Mouse (Mus musculus) CD8-positive naive resting alpha-beta T cell, adult 2 months (primary cell): ENCODE data around the gene Fndc3b.

ENCODE experiments used
- DNase-seq, 2 experiments: peaks; one replicate each; pipeline ENCODE4 v3.0.0; 2022; ENCODE audit warnings: low read depth in 2 of 2, low spot score in 2 of 2

Fndc3b gene

GRCm38 (mm10) chr3:27561921-27562320 lies 149.2 kb downstream of the Fndc3b start:
- no peak for DNase-seq

DNA sequence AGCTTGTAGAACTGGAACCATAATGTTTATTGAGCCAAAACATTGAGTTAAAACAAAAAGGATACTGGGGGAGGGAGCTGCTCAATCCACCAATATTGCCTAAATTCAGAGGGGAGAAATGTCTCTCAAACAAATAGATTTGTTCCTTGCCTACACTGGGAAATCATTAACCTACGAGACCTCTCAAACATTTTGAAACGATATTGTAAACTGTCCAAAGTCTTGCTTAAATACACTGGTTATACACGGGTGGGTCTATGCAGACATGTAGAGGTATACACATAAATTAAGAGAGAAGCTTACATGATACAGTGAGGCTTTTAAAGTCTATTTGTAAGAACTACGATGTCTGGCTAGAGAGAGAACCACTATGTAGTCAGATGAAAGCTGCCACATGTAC lies 151.8 kb downstream of the Fndc3b start:
- DNase-seq, result no peak

GRCm38 (mm10) chr3:27557100-27558004 lies 153.8 kb downstream of the Fndc3b start:
- DNase-seq, result no peak

- no peak for DNase-seq
Observed at GRCm38 (mm10) chr3:27555401-27555940, 155.6 kb downstream of the Fndc3b start.

- DNase-seq, result no peak
Observed at GRCm38 (mm10) chr3:27554325-27554724, 156.8 kb downstream of the Fndc3b start.

DNA sequence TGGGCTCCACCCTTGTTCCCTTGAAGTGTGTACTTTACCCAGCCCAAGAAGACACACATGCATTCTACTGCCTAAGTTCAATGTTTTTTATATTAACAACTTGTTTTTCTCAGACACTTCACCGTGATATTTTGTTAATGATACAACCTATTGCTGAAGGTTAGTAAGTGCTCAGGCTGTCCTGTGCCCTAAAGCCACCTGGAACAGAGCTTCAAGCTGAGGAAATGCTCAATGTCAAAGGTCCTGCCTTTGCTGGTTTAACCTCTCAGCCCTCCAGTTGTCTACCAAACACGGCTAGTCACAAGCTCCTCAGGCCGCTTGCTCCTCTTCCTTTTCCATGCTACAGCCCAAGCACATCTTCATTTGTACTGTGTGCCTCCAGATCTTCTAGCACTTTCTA lies 157.3 kb downstream of the Fndc3b start:
- DNase-seq, result no peak

DNA sequence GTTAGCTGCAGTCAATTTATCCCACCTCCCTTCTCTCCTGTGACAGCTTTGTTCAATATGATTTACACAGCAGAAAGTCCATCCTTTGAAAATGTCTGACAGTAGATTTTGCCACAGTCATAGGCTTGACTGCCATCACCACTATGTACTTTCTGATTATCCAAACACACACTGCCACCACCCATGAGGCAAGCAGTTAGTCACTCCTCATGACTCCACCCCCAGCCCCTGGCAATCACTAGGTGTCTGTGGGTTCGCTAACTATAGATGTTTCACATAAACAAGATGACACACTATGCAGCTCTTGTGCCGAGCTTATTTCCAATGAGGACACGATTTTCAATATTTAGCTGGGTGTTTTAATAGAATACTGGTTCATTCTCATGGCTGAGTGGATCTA lies 160.1 kb downstream of the Fndc3b start:
- DNase-seq, result no peak

DNA sequence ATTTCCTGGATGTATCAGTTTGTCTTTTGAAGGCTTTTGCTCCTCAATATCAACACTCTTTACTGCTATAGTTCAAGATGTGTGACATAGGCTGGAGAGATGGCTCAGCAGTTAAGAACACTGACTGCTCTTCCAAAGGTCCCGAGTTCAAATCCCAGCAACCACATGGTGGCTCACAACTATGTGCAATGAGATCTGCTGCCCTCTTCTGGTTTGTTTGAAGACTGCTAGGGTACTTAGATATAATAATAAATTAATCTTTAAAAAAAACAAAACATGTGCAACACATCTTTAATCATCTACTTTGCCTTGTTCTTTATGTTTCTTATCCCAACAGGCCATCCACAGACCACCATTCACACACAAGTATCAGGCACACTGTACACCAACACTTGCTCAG lies 160.7 kb downstream of the Fndc3b start:
- DNase-seq, result no peak

- no peak for DNase-seq
Observed at GRCm38 (mm10) chr3:27545651-27546050, 165.5 kb downstream of the Fndc3b start.

DNA sequence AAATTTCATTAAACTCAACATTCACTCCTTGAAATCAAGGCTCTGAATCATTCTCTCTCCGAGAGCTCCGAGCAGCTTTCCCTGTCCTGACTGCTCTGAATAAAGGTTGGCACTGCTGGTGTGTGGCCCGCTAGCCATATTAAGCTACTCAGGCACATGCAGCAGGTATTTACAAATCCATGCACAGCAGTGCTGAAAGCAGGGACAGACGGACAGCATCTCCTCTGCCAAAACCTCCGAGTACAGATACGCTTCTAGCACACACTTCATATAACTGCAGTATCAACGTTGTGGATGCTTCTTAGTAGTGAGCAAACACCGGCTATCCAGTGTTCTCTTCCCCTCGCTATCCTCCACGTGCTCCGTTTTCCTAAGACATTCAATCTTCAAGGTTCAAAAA lies 167.0 kb downstream of the Fndc3b start:
- no peak for DNase-seq

GRCm38 (mm10) chr3:27541841-27542240 lies 169.3 kb downstream of the Fndc3b start:
- DNase-seq, result no peak

DNA sequence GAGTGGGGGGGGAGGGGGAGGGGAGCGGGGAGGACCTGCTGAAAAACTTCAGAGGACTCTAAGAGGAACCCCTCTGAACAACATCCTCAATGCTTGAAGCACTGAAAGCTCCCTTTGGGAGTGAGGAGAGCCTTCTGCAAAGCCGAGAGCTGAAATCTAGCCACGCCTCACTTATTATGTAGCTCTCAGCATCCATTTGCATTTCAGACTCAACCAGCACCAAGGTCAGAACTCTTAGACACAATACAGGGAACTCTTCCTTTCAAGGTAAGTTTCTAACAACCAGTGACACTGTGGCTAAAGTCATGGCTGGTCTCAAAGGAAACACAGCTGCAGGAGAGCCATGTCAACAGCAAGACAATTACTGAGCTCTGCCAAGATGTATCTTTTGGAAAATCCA lies 169.9 kb downstream of the Fndc3b start:
- DNase-seq, result no peak

DNA sequence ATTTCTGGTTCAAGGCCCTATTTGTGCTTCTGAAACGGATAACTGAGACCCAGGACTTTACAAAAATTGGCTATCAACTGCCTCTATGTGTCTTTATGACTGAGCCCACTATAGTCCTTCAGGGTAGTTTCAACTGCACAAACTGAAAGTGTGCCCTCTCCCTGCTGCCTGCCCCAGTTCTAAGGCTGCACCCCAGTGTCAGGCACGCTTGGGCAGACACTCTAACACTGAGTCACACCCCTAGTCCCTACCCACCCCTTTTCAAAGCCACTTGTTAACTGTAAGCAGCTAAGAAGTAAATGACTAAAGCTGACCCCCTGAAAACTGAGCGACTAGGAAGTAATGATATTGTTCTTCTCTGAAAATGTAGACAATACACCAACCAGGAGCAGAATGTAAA lies 176.9 kb downstream of the Fndc3b start:
- no peak for DNase-seq

DNA sequence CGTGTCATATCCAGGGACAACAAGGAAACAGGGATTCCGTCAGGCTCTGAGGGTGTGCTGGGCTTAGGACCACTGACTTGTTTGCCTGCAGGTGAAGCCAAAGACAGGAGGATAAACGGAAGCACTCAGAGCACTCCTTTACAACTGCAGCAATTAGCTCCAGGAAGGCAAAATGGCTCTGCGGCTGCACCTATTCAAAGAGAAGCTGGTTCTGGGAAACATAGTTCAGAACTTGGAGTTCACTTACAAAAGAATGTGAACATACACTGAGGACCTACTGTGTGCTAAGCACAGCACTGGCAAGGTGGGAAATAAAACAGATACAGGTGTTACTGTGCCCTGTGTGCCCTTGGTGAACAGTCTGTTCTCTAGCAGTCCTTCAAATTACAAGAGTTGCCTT lies 177.4 kb downstream of the Fndc3b start:
- no peak for DNase-seq

- no peak for DNase-seq
Observed at GRCm38 (mm10) chr3:27531993-27532392, 179.1 kb downstream of the Fndc3b start.

DNA sequence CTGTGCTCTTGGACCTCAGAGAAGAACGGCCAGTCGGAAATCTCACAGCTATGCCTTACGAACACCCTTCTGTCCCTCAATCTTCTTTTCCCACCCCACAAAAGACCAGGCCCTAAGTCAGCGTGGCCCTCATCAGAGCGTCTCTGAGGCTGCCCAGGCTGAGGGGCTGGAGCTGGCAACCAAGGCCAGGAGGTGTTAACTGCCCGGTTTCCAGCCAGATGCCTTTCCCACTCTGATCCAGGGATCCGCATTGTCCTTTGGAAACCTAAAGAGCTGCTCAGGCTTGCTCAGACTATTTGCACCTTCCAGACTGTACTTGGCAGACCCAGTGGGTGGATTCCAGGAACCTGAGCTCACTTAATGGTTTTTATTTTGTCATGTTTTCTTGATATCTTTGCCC lies 180.7 kb downstream of the Fndc3b start:
- DNase-seq, result no peak

DNA sequence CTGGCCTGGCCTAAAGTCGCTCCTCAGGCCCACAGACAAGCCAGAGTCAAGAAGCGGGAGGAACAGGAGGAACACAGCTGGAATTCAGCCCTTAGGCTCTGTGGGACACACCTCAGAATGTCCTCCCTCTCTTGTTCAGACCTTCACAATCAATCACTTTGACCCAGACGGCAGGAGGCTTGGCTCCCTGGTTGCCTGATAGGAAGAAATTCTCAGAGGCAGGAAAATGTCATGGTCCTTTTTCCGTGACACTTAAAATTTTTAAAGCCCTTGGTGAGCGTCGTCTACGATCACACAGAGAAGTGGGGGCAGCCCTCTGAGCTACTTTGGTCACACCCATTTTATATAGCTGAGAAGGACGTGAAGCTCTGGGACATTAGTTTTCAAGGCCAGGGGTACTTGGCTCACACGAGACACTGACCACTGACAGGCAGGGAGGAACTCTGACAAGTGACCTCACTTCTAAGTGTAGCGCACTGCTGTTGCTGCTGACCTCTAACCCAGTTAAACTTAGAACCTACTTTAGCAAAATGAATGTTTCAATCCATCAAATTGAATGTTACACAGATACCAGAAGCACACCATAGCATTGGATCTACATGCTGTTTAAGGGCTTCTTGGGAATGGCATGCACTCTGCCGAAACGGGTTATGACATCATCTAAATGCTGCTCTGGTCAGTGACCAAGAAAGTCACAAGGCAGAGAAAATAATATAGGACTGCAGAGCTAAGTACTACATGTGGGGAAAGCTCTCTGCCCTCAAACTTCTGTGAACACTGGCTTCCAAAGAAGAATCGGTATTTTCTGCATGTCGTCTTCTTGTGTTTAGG lies 181.7 kb downstream of the Fndc3b start:
- DNase-seq, result no peak

- no peak for DNase-seq
Observed at GRCm38 (mm10) chr3:27526991-27527390, 184.1 kb downstream of the Fndc3b start.

DNA sequence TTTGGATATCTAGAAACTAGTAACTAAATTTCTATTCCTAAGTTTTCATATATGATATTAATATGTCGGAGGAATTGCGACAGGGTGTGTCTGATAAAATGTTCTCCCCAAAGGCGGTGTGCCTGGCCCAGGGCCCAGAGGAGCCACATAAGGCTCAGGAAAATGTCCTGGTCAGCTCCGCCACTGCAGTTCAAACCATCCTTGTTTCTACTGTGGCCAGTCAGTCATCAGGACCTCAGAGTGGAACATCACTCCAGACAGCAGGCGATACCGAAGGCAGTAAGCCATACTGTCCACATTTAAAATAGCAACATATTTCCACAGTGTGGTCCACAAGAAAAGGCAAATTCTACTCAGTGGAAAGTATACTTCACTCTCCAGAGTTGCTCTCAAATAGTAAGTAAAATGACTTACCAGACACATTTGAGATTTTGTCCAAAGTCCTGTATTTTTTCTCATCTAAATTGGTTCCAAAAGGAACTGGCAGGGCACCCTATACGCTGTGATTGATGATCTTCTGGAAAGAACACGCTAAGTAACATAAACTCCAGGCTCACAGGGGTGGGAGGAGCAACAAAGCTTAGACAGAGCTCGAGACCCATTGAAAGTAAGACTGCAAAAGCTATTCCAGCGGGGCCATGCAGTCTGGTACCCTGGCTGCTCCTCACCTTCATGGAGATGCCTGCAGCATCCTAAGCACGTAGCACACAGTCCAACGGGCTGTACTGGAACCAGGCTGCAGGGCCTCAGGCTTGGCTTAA lies 187.8 kb downstream of the Fndc3b start:
- DNase-seq, result no peak

DNA sequence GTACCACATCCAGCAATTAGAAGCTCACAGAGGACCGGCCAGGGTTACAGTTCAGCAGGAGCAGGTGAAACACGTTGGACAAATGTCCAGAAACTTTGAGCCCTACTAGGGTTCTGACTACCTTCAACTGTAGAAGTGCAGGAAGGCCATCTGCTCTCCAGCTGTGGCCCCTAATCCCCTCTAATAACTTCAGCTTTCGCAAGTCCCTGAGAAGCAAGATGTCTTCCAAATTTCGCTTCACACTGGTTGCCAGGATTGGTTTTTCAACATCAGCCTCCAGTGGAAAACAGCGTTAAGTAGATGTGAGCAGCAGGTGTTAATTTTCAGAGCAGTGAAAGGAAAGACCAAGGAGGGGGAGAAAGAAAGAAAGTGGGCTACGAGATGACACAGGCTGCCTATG lies 190.7 kb downstream of the Fndc3b start:
- DNase-seq, result no peak

DNA sequence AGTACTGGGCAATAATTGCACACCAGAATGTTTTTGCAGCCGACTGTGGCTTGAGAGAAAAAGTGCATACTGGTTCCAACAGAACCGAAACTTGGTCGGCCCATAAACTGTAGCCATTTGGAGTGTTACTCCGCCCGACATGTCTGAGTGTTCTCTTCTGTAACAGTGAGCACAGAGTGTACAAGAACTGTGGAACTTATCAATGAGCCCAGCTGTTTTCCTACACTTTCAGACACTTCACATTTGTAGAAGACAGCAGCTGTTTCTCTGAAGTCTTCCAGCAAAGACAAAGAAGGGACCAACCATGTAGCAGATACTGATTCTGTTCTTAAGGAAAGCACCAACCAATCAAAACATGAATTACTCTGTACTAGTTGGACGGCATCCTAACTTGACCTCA lies 191.6 kb downstream of the Fndc3b start:
- DNase-seq, result no peak
